Mouse (Mus musculus): ENCODE results near the gene Snn. TPM values are rescaled to one million over a fixed set of nuclear protein-coding genes. Genes with fewer than 3 reads are reported as not detected.
"Not testable (repeated sequence)": the region's sequence is repeated elsewhere in the genome, so short reads cannot be mapped to it uniquely, and the experiment has no call there.

Snn gene
- 33.3 and 34.5 TPM in 2 replicates for polyA plus RNA-seq (2015; fragmentation: Nextera tagmentation; extraction: Ambion mirVana)

GRCm38 (mm10) chr16:11060645-11061044 lies at the start of gene Snn:
TSS of gene Snn (plus strand) at chr16:11060945.
- Histone ChIP-seq H3K4me1 (peaks cover 27% of the 10 kb centered on the region), H3K9ac (no peak within 1 kb of the TSS), H3K36me3 (no peaks in the 10 kb centered on the region), H3K4me2 (no peak within 1 kb of the TSS), H3K9me3 (no peaks in the 10 kb centered on the region), H3K27ac (no peak within 1 kb of the TSS), H3K27me3 (no peaks in the 10 kb centered on the region), H3K4me3 (no peak within 1 kb of the TSS)
- no peak for ATAC-seq (ENCODE audit: insufficient number of reproducible peaks, low FRiP score, low TSS enrichment, low read depth)
- WGBS: 80% methylated on average over 4 of the region's 4 CpGs

- H3K9me3 ChIP-seq: no peaks in the 10 kb centered on the region
- H3K36me3 ChIP-seq: no peaks in the 10 kb centered on the region
These were observed 49.5 kb upstream of the Snn start for GRCm38 (mm10) chr16:11011206-11011605.

GRCm38 (mm10) chr16:11011939-11012338 lies 48.8 kb upstream of the Snn start:
- H3K9ac ChIP-seq: no peak overlapping the region
- peaks cover 36% of the 10 kb centered on the region for H3K4me1 ChIP-seq
- 86% methylated on average over 4 of the region's 4 CpGs for WGBS
- H3K4me3 ChIP-seq: no peak overlapping the region
- no peaks in the 10 kb centered on the region for H3K9me3 ChIP-seq
- H3K27ac ChIP-seq: peak overlapping the region; percentile 73; the same call in 1 of the 2 replicates
- no peaks in the 10 kb centered on the region for H3K36me3 ChIP-seq
- no peak overlapping the region for H3K4me2 ChIP-seq
- no peak for ATAC-seq (ENCODE audit: insufficient number of reproducible peaks, low FRiP score, low TSS enrichment, low read depth)
- H3K27me3 ChIP-seq: no peaks in the 10 kb centered on the region

More at GRCm38 (mm10) chr16:11011206-11011605, 49.5 kb upstream of the Snn start:
- Histone ChIP-seq H3K4me3 (no peak overlapping the region), H3K4me1 (peaks cover 40% of the 10 kb centered on the region), H3K27ac (no peak overlapping the region), H3K4me2 (no peak overlapping the region), H3K9ac (no peak overlapping the region), H3K27me3 (no peaks in the 10 kb centered on the region)
- WGBS: 74% methylated on average over 2 of the region's 2 CpGs
- ATAC-seq (ENCODE audit: insufficient number of reproducible peaks, low FRiP score, low TSS enrichment, low read depth): no peak

- Histone ChIP-seq H3K27ac (peak overlapping the region; percentile 73), H3K27me3 (no peaks in the 10 kb centered on the region), H3K9ac (no peak overlapping the region), H3K4me1 (peaks cover 32% of the 10 kb centered on the region), H3K4me2 (no peak overlapping the region), H3K9me3 (no peaks in the 10 kb centered on the region), H3K4me3 (no peak overlapping the region), H3K36me3 (no peaks in the 10 kb centered on the region)
- 47% methylated on average over 11 of the region's 11 CpGs for WGBS
- peak; percentile 62 for ATAC-seq (ENCODE audit: insufficient number of reproducible peaks, low FRiP score, low TSS enrichment, low read depth)
These were observed 47.9 kb upstream of the Snn start for GRCm38 (mm10) chr16:11012571-11013463.

GRCm38 (mm10) chr16:11013464-11014147 lies 47.1 kb upstream of the Snn start:
- ATAC-seq (ENCODE audit: insufficient number of reproducible peaks, low FRiP score, low TSS enrichment, low read depth); H3K27ac ChIP-seq; H3K9me3 ChIP-seq; H3K4me2 ChIP-seq; H3K9ac ChIP-seq; H3K36me3 ChIP-seq; H3K4me3 ChIP-seq; H3K27me3 ChIP-seq: not testable (repeated sequence)
- 88% methylated on average over 12 of the region's 19 CpGs for WGBS
- H3K4me1 ChIP-seq: peaks cover 30% of the 10 kb centered on the region

- Histone ChIP-seq H3K27ac (no peak overlapping the region), H3K4me1 (peaks cover 25% of the 10 kb centered on the region), H3K4me3 (no peak overlapping the region), H3K36me3 (no peaks in the 10 kb centered on the region), H3K4me2 (no peak overlapping the region), H3K27me3 (no peaks in the 10 kb centered on the region), H3K9ac (no peak overlapping the region), H3K9me3 (no peaks in the 10 kb centered on the region)
- ATAC-seq (ENCODE audit: insufficient number of reproducible peaks, low FRiP score, low TSS enrichment, low read depth): no peak
- 76% methylated on average over 3 of the region's 3 CpGs for WGBS
These were observed 46.3 kb upstream of the Snn start for GRCm38 (mm10) chr16:11014407-11014806.

GRCm38 (mm10) chr16:11016353-11016752 lies 44.4 kb upstream of the Snn start:
- no peak overlapping the region for H3K9ac ChIP-seq
- no peak overlapping the region for H3K4me2 ChIP-seq
- no peaks in the 10 kb centered on the region for H3K27me3 ChIP-seq
- H3K4me1 ChIP-seq: peaks cover 25% of the 10 kb centered on the region
- ATAC-seq (ENCODE audit: insufficient number of reproducible peaks, low FRiP score, low TSS enrichment, low read depth): no peak
- no peaks in the 10 kb centered on the region for H3K36me3 ChIP-seq
- H3K4me3 ChIP-seq: no peak overlapping the region
- WGBS: 51% methylated on average over 4 of the region's 4 CpGs
- no peaks in the 10 kb centered on the region for H3K9me3 ChIP-seq
- no peak overlapping the region for H3K27ac ChIP-seq

GRCm38 (mm10) chr16:11017807-11018595 lies 42.7 kb upstream of the Snn start:
- H3K27ac ChIP-seq: no peak overlapping the region
- no peak for ATAC-seq (ENCODE audit: insufficient number of reproducible peaks, low FRiP score, low TSS enrichment, low read depth)
- WGBS: 39% methylated on average over 11 of the region's 11 CpGs

GRCm38 (mm10) chr16:11021403-11022112 lies 39.2 kb upstream of the Snn start:
- no peak overlapping the region for H3K4me3 ChIP-seq
- H3K4me2 ChIP-seq: no peak overlapping the region
- no peaks in the 10 kb centered on the region for H3K36me3 ChIP-seq
- no peaks in the 10 kb centered on the region for H3K27me3 ChIP-seq
- ATAC-seq (ENCODE audit: insufficient number of reproducible peaks, low FRiP score, low TSS enrichment, low read depth): no peak
- H3K4me1 ChIP-seq: peaks cover 8% of the 10 kb centered on the region; the same call in 1 of the 2 replicates
- no peak overlapping the region for H3K27ac ChIP-seq
- WGBS: 49% methylated on average over 3 of the region's 3 CpGs
- H3K9ac ChIP-seq: no peak overlapping the region
- no peaks in the 10 kb centered on the region for H3K9me3 ChIP-seq

More at GRCm38 (mm10) chr16:11017807-11018595, 42.7 kb upstream of the Snn start:
- Histone ChIP-seq H3K4me2 (no peak overlapping the region), H3K27me3 (no peaks in the 10 kb centered on the region), H3K9ac (no peak overlapping the region), H3K4me3 (no peak overlapping the region), H3K36me3 (no peaks in the 10 kb centered on the region), H3K9me3 (no peaks in the 10 kb centered on the region), H3K4me1 (peaks cover 13% of the 10 kb centered on the region)

GRCm38 (mm10) chr16:11022113-11022489 lies 38.6 kb upstream of the Snn start:
- ATAC-seq (ENCODE audit: insufficient number of reproducible peaks, low FRiP score, low TSS enrichment, low read depth): no peak

GRCm38 (mm10) chr16:11023618-11024017 lies 37.1 kb upstream of the Snn start:
- WGBS: 86% methylated on average over 5 of the region's 5 CpGs
- H3K36me3 ChIP-seq: no peaks in the 10 kb centered on the region
- no peak overlapping the region for H3K27ac ChIP-seq
- H3K9ac ChIP-seq: no peak overlapping the region
- ATAC-seq (ENCODE audit: insufficient number of reproducible peaks, low FRiP score, low TSS enrichment, low read depth): no peak
- no peaks in the 10 kb centered on the region for H3K9me3 ChIP-seq
- H3K4me1 ChIP-seq: no peaks in the 10 kb centered on the region
- H3K4me2 ChIP-seq: no peak overlapping the region
- no peak overlapping the region for H3K4me3 ChIP-seq
- H3K27me3 ChIP-seq: no peaks in the 10 kb centered on the region

More at GRCm38 (mm10) chr16:11022113-11022489, 38.6 kb upstream of the Snn start:
- H3K27ac ChIP-seq: no peak overlapping the region
- no peak overlapping the region for H3K4me3 ChIP-seq
- no peak overlapping the region for H3K4me2 ChIP-seq
- H3K9me3 ChIP-seq: no peaks in the 10 kb centered on the region
- H3K36me3 ChIP-seq: no peaks in the 10 kb centered on the region
- peaks cover 8% of the 10 kb centered on the region; the same call in 1 of the 2 replicates for H3K4me1 ChIP-seq
- no peak overlapping the region for H3K9ac ChIP-seq
- WGBS: 82% methylated on average over 4 of the region's 4 CpGs
- no peaks in the 10 kb centered on the region for H3K27me3 ChIP-seq
